Mouse (Mus musculus) regulatory T cell (primary cell): Measurements from ENCODE around the gene Coa7.

Experiments
- in situ Hi-C: fragments of 300-600 bp; cut with MboI, MseI; formaldehyde crosslinking; loops from one replicate; pipeline ENCODE4 v1.15.1; 2025; ENCODE audit warnings: high pct_unique_total_duplicates

The Coa7 gene

GRCm38 (mm10) chr4:108383183-108383714, 55.3 kb downstream of the Coa7 start, which contains the start of gene Shisal2a:
Shisal2a (minus strand) TSS chr4:108383349.
- in situ Hi-C loops = no loop called here

- in situ Hi-C loops = no loop called here
Measured at GRCm38 (mm10) chr4:108386087-108386486, 58.1 kb downstream of the Coa7 start.

GRCm38 (mm10) chr4:108387106-108387505, 59.2 kb downstream of the Coa7 start:
- in situ Hi-C loops = no loop called here

GRCm38 (mm10) chr4:108387681-108388253, 59.8 kb downstream of the Coa7 start:
- in situ Hi-C loops = no loop called here

- in situ Hi-C loops = no loop called here
Measured at GRCm38 (mm10) chr4:108388741-108389140, 60.8 kb downstream of the Coa7 start.

- in situ Hi-C loops = no loop called here
Measured at GRCm38 (mm10) chr4:108391124-108391523, 63.2 kb downstream of the Coa7 start.
